Mouse (Mus musculus) hindlimb bud, embryonic 11.5 days (tissue): ENCODE measurements around the gene Cdk15.

Experiments used
- DNase-seq: peaks from one replicate; pipeline ENCODE4 v3.0.0-alpha.2; 2012; ENCODE audit warnings: low read depth, low spot score; ENCODE audit errors: extremely low spot score

The Cdk15 gene

GRCm38 (mm10) chr1:59321076-59321879 lies 64.6 kb downstream of the Cdk15 start:
- DNase-seq, result no peak

DNA sequence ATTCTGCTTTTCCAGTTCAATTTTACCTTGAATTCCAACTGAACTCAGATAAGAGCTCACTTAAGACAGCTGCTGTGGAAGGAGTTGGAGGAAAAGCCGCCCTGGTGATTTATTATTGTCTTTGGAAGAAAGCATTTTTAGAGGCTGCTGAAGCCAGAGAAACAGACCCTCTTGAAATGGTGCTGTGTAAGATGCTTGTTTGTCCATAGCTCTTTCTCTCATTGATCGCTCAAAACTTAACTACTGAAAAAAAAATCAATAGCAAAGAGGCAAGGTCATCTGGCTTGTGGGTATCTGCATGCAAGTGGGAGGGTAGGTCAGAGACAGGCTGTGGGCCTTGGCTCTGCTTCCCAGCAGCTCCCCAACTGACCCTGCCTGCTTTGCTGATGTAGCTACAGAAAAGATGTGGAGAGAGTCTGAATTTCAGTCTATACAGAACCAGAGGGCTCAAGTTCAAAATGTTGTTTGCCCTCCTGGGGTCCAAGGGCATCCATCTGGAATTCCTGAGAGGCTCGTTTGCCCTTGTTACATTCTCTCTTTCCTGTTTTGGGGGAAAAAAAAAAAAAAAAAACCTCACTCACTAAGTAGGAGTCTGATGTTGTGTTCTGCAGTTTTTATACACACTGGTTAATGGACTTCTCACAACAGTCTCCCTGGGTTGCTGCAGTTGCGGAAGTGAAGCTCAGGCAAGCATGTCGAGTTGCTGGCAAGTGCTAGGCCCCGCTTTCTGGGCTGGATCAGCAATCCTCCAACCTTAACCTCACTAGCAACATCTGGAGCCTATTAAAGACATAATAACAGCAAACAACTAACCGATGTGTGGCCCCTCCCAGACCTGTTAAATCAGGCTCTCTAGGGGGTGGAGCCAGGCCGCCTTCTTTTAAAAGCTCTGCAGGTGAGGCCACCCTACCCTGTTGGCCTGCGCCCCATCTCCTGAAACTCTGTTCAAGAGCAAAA lies 65.5 kb downstream of the Cdk15 start:
- no peak for DNase-seq

DNA sequence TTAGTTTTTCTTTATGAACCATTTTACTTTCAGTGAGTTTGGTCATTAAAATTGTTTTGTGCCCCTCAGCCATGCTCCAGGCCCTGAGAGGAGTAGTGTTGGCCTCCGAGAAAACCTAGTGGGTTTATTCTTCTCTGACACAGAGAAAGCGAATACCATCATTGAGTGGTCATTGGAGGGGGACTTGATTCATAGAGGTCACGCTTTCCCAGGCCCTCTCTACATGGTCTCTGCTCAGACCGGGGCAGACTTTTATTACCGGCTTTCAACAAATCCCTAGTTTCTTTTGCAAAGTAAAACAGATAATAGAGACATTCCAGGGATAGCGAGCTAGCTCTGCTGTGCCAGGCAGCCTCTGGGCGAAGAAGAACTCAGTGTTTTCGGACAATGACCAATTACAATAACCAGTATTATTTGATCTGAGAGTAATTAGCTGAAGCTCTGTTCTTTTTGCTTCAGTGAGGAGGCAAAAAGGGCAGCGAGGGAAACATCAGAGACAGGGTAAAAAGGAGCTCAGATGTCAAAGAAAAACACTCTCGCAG lies 70.2 kb downstream of the Cdk15 start:
- no peak for DNase-seq

- DNase-seq, result no peak
Measured at GRCm38 (mm10) chr1:59332737-59333385, 76.2 kb downstream of the Cdk15 start.

DNA sequence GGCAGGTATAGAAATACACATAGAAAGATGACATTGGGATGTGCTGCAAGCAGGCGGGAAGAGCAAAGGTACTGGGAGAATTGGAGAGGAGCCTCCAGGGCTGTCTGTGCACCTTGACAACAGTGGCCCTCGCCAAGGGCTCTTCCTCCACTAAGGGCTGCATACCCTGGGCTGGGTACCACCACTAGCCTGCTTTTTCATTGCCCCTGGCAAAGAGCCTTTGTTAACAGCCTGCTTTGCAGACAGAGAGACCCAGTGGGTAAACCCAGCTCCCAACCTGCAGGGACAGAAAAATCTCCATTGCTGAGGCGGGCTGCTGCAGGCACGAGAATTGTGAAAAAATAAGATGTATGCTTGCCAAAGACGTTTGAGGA lies 76.7 kb downstream of the Cdk15 start:
- no peak for DNase-seq

DNA sequence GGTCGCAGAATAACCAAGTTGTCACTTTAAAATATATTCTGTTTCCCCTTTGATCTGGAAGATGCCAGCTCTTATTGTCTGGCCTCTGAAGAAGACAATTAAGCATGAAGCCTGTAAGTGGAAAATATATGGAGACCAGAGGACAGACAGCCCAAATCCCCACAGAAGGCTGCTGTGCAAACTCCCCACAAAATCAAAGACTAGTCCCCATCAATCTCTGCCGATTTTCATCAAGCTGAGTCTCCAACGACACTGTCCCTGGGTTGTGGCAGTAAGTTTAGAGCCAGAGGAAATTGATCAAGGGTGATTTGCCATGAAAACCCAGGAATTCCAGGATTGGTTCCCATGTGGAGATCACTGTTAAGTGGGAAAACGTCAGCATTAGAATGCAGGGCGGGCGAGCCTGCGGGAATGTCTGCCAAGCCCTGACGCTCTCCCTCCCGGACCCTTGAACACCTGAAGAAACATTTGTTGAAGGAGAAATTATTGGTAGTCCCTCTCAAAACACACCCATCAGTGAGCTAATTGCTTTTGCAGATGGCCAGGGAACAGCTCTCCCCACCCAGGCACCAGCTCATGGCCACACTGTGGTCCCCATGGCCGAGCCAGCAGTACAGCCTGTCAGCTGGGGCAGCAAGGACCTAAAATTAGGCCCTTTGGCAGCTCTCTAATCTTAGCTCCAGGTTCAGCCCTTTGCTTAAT lies 77.3 kb downstream of the Cdk15 start:
- DNase-seq, result no peak

DNA sequence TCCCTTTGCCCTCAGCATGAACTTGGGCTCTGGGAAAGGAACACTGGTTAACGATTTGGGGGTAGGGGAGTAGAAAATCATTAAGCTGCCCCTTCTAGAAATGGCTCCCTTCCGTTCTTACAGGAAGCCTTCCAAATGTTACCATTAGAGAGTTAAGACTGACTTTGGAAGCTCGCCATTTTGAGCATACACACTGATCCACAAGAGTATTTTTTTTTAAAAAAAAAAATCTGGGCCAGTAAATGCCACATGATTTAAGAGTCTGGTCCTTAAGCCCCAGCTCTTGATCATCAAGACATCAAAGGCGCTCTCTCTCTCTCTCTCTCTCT lies 77.8 kb downstream of the Cdk15 start:
- DNase-seq, result no peak

- no peak for DNase-seq
Measured at GRCm38 (mm10) chr1:59336256-59336655, 79.5 kb downstream of the Cdk15 start.

GRCm38 (mm10) chr1:59340814-59341588 lies 84.3 kb downstream of the Cdk15 start:
- no peak for DNase-seq

DNA sequence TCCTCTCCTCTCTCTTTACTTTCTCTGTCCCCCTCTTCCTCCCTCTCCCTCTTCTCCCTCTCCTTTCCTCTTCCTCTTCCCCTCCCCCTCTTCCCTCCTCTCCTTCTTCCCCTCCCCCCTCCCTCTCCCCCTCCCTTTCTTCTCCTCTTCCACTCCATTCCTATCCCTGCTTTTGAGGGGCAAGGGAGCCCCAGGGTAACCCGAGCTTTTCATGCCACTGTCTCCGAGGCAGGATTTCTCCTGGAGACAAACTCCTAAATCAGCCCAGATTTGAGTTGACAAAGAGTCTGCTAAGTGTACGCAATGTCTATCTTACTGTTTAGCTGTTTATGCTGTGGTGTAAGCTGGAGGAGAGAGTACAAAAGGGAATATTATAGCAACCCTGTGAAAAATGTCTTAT lies 85.0 kb downstream of the Cdk15 start:
- DNase-seq, result no peak

- DNase-seq, result no peak
Measured at GRCm38 (mm10) chr1:59342146-59342545, 85.4 kb downstream of the Cdk15 start.

- DNase-seq, result no peak
Measured at GRCm38 (mm10) chr1:59352706-59353105, 96.0 kb downstream of the Cdk15 start.

GRCm38 (mm10) chr1:59355440-59355839 lies 98.7 kb downstream of the Cdk15 start:
- DNase-seq, result no peak

DNA sequence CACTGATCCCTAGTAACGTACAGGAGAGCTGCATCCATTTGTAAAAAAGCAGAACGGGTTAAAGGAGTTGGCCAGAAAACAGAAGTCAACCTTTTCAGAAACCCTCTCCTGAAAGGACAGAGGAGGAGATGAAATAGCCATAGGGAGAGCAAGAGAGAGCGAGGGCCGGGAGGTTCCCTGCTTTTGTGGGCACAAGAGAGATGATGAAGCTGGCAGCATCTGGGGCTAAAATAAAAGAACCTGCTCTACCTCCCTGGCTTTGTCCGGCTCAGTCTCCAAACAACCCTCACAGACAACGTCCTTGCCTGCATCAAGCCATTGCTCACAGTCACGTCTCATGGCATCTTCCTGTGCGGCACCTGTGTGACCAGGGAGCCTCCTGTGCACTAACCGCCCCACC lies 102.4 kb downstream of the Cdk15 start:
- DNase-seq, result no peak

DNA sequence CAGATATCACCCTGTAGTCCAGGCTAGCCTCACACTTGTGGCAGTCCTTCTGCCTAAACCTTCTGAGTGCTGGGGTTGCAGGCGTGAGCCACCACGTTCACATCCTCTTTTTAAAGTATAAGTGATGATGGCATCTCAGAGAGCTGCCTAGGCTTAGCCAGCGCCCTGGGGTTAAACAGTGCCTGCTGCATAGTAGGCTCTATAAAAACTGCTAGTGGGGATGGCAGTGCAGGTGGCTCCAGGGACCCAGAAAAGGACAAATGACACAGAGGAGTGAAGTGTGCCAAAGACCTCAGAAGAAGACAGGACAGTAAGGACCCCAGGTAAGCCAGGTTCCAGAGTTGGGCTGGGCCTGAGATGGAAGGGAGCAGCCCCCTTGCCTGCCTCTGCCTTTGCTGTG lies 104.1 kb downstream of the Cdk15 start:
- DNase-seq, result no peak

- no peak for DNase-seq
Measured at GRCm38 (mm10) chr1:59361460-59361859, 104.8 kb downstream of the Cdk15 start.

DNA sequence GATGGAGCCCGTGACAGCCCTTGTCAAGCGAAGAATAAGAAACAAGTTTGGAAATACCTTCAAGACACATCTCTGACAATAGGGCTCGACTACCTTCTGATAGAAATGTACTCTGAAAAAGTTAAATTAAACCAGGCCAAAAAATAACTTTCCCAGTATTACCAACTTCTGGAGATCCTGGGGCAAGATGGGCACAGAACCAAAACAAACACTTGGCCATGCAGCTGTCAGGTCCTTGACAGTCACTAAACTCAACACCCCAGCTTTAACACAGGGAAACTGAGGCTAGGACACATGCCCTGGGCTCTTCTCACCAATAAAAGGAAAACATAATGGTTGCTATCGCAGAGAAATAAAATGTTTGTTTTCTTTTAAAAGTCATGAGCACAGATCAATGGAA lies 105.3 kb downstream of the Cdk15 start:
- no peak for DNase-seq

- no peak for DNase-seq
Measured at GRCm38 (mm10) chr1:59364463-59365040, 107.8 kb downstream of the Cdk15 start.

DNA sequence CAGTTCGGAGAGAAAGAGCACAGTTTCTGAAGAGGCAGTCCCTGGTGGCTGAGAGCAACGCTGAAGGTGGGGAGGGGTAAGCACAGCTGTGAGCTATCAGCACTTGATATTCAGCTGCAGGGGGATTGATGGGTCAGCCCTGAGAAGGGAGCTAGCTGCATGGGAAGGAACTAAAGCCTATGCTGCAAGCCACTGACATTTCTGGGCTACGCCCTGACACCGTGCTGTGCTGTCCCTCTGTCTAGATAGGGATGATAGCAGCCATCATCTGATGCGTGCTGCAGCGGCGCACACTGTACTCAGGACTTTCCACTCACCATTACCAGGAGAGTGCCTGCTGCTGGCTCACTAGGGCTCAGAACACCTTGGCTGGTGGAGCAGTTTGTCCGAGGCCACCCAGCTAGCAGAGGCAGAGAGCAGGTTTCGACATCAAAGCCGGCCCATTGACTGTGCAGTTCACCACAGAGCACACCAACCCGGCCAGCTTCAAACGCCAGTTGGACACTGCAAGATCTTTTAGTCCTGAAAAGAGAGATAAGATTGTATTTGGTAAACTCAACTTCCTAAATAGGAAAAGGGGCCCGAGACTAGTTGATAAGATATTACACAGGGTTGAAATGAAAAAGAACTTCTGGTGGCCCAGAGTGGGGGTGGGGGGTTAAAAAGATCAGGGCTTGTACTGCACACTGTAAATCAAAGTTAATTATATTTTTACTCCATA lies 111.4 kb downstream of the Cdk15 start:
- DNase-seq, result no peak
